Mouse (Mus musculus) forebrain, embryonic 14.5 days (tissue): ENCODE measurements around the gene Tmem132d. TPM values are rescaled to one million over a fixed set of nuclear protein-coding genes. Genes with fewer than 3 reads are reported as not detected.
A peak's percentile ranks its signal among the peaks of the same experiment; 100 is the strongest.

Source experiments
- ATAC-seq: fragments of 200-750 bp; cut with Nextera tagmentation; 2 replicates; pipeline ENCODE4 v1.8.0; 2017; ENCODE audit warnings: mild to moderate bottlenecking, moderate library complexity
- DNase-seq: peaks from one replicate; pipeline ENCODE4 v3.0.0-alpha.2; 2015; ENCODE audit warnings: low spot score
- H3K27ac ChIP-seq: fragments of 300-500 bp; sonication (generic); 2 replicates; pipeline ENCODE4 v1.5.1; 2014; ENCODE audit warnings: low read depth, mild to moderate bottlenecking, control low read depth, low read length, moderate library complexity
- H3K27me3 ChIP-seq: fragments of 300-500 bp; sonication (generic); replicated peaks from 2 replicates; pipeline ENCODE4 v1.6.1; 2014; ENCODE audit warnings: low read length, control low read depth, mixed read lengths; ENCODE audit not compliant: control insufficient read depth, insufficient read depth
- H3K36me3 ChIP-seq: fragments of 300-500 bp; sonication (generic); 2 replicates; pipeline ENCODE4 v1.6.1; 2014; ENCODE audit warnings: low read length, control low read depth; ENCODE audit not compliant: control insufficient read depth, insufficient read depth
- H3K4me1 ChIP-seq: fragments of 300-500 bp; sonication (generic); 2 replicates; pipeline ENCODE4 v1.6.1; 2014; ENCODE audit warnings: antibody characterized with exemption, low read length, control low read depth; ENCODE audit not compliant: control insufficient read depth, insufficient read depth
- H3K4me2 ChIP-seq: fragments of 300-500 bp; sonication (generic); 2 replicates; pipeline ENCODE4 v1.6.1; 2014; ENCODE audit warnings: mild to moderate bottlenecking, control low read depth, low read length
- H3K4me3 ChIP-seq: fragments of 300-500 bp; sonication (generic); 2 replicates; pipeline ENCODE4 v1.5.1; 2014; ENCODE audit warnings: low read depth, low read length, control low read depth
- H3K9ac ChIP-seq: fragments of 300-500 bp; sonication (generic); 2 replicates; pipeline ENCODE4 v1.6.1; 2014; ENCODE audit warnings: mild to moderate bottlenecking, low read length, control low read depth, moderate library complexity
- H3K9me3 ChIP-seq: fragments of 300-500 bp; sonication (generic); replicated peaks from 2 replicates; pipeline ENCODE4 v1.6.1; 2016; ENCODE audit warnings: low read length, control low read depth, mixed read lengths; ENCODE audit not compliant: control insufficient read depth
- WGBS: fragments of 180-500 bp; shearing (Covaris S2); extraction: QIAGEN DNeasy Blood & Tissue Kit; methylation state at CpG from one replicate; pipeline ENCODE4 v1.1.7; 2014; 5-methylcytosine and 5-hydroxymethylcytosine counted together
- polyA plus RNA-seq: library from polyadenylated mRNA; unstranded; fragments of >200 nt; fragmentation: Nextera tagmentation; extraction: Ambion mirVana; gene quantifications from 2 replicates; pipeline ENCODE4 v1.2.1, GENCODE M21; 2014

The Tmem132d gene
- polyA plus RNA-seq, 1 experiment from 2014 or later = 0.86 TPM

DNA sequence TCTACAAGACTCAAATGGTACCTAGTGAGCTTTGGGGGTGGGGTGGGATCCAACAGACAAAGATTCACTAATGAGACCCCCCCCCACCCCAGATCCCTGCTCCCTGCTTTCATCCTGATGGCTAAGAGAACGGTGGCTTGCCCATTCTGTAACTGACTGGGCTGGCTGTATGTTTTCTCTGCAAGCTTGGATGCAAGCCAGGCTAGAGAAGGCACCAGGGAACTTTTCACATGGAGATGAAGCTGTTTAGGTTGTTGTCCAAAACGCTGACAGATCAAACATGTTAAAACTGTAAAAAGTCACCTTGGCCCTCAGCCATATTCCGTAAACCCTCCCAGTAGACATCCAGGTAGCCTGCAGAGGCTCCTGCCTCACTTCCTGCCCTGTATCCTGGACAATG is 313.7 kb downstream of the Tmem132d start:
- DNase-seq = peak; percentile 40
- no peaks in the 10 kb centered on the region for H3K36me3 ChIP-seq
- H3K4me3 ChIP-seq = no peak overlapping the region
- H3K9me3 ChIP-seq = no peaks in the 10 kb centered on the region
- 0 out of 2 replicates have a peak, but pooled peaks cover 3% of the 10 kb centered on the region for H3K4me1 ChIP-seq
- H3K27ac ChIP-seq = no peak overlapping the region
- no peaks in the 10 kb centered on the region for H3K27me3 ChIP-seq
- ATAC-seq = no peak
- no peak overlapping the region for H3K9ac ChIP-seq
- WGBS = 33% methylated on average over 3 of the region's 3 CpGs
- no peak overlapping the region for H3K4me2 ChIP-seq

GRCm38 (mm10) chr5:128113107-128113506 is 319.8 kb downstream of the Tmem132d start:
- no peaks in the 10 kb centered on the region for H3K4me1 ChIP-seq
- H3K4me2 ChIP-seq = no peak overlapping the region
- no peak overlapping the region for H3K27ac ChIP-seq
- 74% methylated on average over 8 of the region's 8 CpGs for WGBS
- DNase-seq (peak; percentile 65), ATAC-seq (no peak; the same call in 1 of the 2 replicates)
- H3K4me3 ChIP-seq = no peak overlapping the region
- H3K36me3 ChIP-seq = no peaks in the 10 kb centered on the region
- H3K27me3 ChIP-seq = no peaks in the 10 kb centered on the region
- H3K9ac ChIP-seq = no peak overlapping the region
- no peaks in the 10 kb centered on the region; the same call in none of the 2 replicates for H3K9me3 ChIP-seq

DNA sequence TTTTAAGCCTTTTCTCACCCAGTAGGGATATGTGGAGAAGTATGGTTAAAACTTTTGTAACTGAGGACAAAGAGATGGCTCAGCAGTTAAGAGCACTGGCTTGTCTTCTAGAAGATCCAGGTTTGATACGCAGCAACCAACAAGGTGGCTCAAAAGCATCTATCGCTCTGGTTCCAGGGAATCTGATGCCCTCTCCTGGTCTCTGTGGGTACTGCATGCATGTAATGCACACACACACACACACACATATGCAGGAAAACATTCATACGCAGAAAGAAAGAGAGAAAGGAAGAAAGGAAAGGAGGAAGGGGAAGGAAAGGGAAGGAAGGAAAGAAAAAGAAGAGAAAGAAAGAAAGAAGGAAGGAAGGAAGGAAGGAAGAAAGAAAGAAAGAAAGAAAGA is 320.4 kb downstream of the Tmem132d start:
- Histone ChIP-seq H3K27me3 (no peaks in the 10 kb centered on the region), H3K9ac (no peak overlapping the region), H3K9me3 (no peaks in the 10 kb centered on the region; the same call in none of the 2 replicates), H3K4me2 (no peak overlapping the region), H3K36me3 (no peaks in the 10 kb centered on the region), H3K27ac (no peak overlapping the region), H3K4me3 (no peak overlapping the region), H3K4me1 (no peaks in the 10 kb centered on the region)
- WGBS = 98% methylated on average over 3 of the region's 3 CpGs
- DNase-seq (no peak), ATAC-seq (no peak)

- Histone ChIP-seq H3K4me1 (no peaks in the 10 kb centered on the region), H3K36me3 (no peaks in the 10 kb centered on the region), H3K4me3 (no peak overlapping the region), H3K27me3 (no peaks in the 10 kb centered on the region), H3K9me3 (no peaks in the 10 kb centered on the region; the same call in none of the 2 replicates), H3K27ac (no peak overlapping the region), H3K9ac (no peak overlapping the region), H3K4me2 (no peak overlapping the region)
- DNase-seq (no peak), ATAC-seq (no peak)
- WGBS = 83% methylated on average over 5 of the region's 5 CpGs
Observed at GRCm38 (mm10) chr5:128111664-128112063, 321.2 kb downstream of the Tmem132d start.

DNA sequence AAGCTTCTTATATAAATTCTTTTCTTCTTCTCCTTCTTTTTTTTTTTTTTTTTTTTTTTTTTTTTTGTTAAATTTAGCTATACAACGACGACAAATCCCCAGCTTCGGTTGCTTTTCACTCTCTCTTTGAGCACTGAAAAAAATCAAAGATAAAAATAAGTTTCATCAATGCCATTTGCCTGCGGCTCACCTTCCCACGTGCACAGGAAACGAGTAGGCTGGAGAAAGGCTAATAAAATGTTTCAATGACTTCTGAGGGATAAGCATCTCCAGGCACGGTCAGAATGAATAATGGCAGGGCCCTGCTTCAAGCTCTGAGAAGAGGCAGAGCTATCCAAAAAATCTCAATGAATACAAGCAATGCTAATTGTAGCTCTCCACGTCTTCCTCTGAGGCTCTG is 330.3 kb downstream of the Tmem132d start:
- Histone ChIP-seq H3K27me3 (no peaks in the 10 kb centered on the region), H3K27ac (no peak overlapping the region)

GRCm38 (mm10) chr5:128100331-128100730 is 332.5 kb downstream of the Tmem132d start:
- no peaks in the 10 kb centered on the region for H3K27me3 ChIP-seq
- H3K9me3 ChIP-seq = no peaks in the 10 kb centered on the region
- H3K36me3 ChIP-seq = no peaks in the 10 kb centered on the region
- WGBS = 78% methylated on average over 5 of the region's 5 CpGs
- no peak overlapping the region for H3K4me3 ChIP-seq
- no peak overlapping the region for H3K4me2 ChIP-seq
- no peak for ATAC-seq
- DNase-seq = peak; percentile 39
- no peak overlapping the region for H3K9ac ChIP-seq
- no peak overlapping the region for H3K27ac ChIP-seq
- no peaks in the 10 kb centered on the region for H3K4me1 ChIP-seq

More for the DNA sequence above, 330.3 kb downstream of the Tmem132d start:
- H3K4me1 ChIP-seq = no peaks in the 10 kb centered on the region
- H3K9ac ChIP-seq = no peak overlapping the region
- no peaks in the 10 kb centered on the region for H3K36me3 ChIP-seq
- no peak overlapping the region for H3K4me3 ChIP-seq
- DNase-seq (no peak), ATAC-seq (no peak)
- no peaks in the 10 kb centered on the region for H3K9me3 ChIP-seq
- 83% methylated on average over 8 of the region's 8 CpGs for WGBS
- H3K4me2 ChIP-seq = no peak overlapping the region

GRCm38 (mm10) chr5:128099439-128099838 is 333.4 kb downstream of the Tmem132d start:
- Histone ChIP-seq H3K9ac (no peak overlapping the region), H3K36me3 (no peaks in the 10 kb centered on the region), H3K4me3 (no peak overlapping the region), H3K9me3 (no peaks in the 10 kb centered on the region), H3K27me3 (no peaks in the 10 kb centered on the region), H3K27ac (no peak overlapping the region), H3K4me2 (no peak overlapping the region), H3K4me1 (no peaks in the 10 kb centered on the region)
- DNase-seq (no peak), ATAC-seq (no peak)
- WGBS = 88% methylated on average over 2 of the region's 2 CpGs

- no peak overlapping the region for H3K4me2 ChIP-seq
- no peaks in the 10 kb centered on the region for H3K4me1 ChIP-seq
- 88% methylated on average over 5 of the region's 5 CpGs for whole genome bisulfite sequencing
- H3K9ac ChIP-seq = no peak overlapping the region
- no peaks in the 10 kb centered on the region for H3K36me3 ChIP-seq
- ATAC-seq (no peak), DNase-seq (no peak)
- H3K27me3 ChIP-seq = no peaks in the 10 kb centered on the region
- no peaks in the 10 kb centered on the region for H3K9me3 ChIP-seq
- no peak overlapping the region for H3K4me3 ChIP-seq
- H3K27ac ChIP-seq = no peak overlapping the region
Observed at GRCm38 (mm10) chr5:128090578-128090977, 342.3 kb downstream of the Tmem132d start.

GRCm38 (mm10) chr5:128075456-128075855 is 357.4 kb downstream of the Tmem132d start:
- Histone ChIP-seq H3K27me3 (no peaks in the 10 kb centered on the region), H3K4me1 (no peaks in the 10 kb centered on the region), H3K36me3 (no peaks in the 10 kb centered on the region), H3K27ac (no peak overlapping the region), H3K9ac (no peak overlapping the region), H3K4me3 (no peak overlapping the region), H3K4me2 (no peak overlapping the region), H3K9me3 (no peaks in the 10 kb centered on the region)
- DNase-seq = no peak
- ATAC-seq = no peak
- 72% methylated on average over 5 of the region's 5 CpGs for WGBS
